Mouse (Mus musculus) left cerebral cortex, postnatal 25 days (tissue): ENCODE measurements at regions not wholly inside any gene's neighbourhood (a gene's known extent, or its start where the extent isn't known, plus 50 kb on each side); places are given as distances from the start of the nearest gene placed in this dataset.
A peak's percentile ranks its signal among the peaks of the same experiment; 100 is the strongest.

Source experiments
- DNase-seq, 2 experiments: peaks; one replicate each; pipeline ENCODE4 v3.0.0; 2022; ENCODE audit warnings: low spot score in 2 of 2, mixed read lengths in 1 of 2
- intact Hi-C: fragments of 180-260 bp; cut with DNase I; formaldehyde crosslinking; loops from one replicate; pipeline ENCODE4 v1.15.1; 2025

DNA sequence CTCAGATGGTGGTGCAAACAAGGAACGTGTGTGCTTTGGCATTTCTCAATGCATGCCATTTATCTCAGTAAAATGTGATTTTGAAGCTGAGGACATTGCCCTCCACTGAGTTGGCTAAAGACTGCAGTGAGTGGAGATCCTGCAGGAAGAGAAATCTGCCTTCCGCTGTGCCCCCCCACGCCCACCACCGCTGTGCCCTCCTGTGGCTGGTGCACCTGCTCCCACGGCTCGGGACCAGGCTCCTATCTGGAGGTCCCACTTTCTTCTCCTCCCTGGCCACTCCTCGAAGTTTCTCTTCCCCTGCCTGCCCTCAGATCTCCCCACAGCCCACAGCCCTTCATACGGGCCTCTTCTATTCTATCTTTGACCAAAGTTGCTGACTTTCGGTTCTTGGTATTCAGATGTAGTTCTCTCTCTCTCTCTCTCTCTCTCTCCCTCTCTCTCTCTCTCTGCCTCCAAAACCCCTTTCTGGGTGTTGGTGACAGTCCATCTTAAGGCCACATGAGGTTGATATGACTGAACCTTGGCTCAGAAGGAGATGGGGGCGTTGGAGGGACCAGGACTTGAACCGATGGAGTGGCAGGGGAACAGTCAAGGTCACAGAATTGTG is 139.2 kb downstream of the Cdc5l start:
- intact Hi-C loops: no loop called here
- DNase-seq: no peak

DNA sequence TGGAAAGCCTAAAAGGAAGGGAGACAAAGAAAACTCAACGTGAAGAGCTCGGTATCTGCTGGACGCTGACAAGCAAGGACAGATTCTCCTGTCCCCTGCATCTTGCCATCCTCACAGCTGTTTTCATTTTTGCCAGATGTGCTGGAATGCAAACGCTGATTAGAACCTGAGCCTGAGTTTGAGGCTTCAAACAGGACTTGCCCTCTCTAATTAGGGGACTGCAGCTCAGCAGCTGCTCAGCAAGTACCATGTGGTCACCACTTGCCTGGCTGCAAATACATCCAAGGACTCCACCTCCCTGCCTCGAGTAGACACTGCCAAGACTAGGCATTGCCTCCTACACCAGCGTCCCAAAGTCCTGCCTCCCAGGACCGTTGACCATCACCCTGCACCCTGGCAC is 140.7 kb downstream of the Cdc5l start:
- intact Hi-C loops: no loop called here
- DNase-seq: no peak

DNA sequence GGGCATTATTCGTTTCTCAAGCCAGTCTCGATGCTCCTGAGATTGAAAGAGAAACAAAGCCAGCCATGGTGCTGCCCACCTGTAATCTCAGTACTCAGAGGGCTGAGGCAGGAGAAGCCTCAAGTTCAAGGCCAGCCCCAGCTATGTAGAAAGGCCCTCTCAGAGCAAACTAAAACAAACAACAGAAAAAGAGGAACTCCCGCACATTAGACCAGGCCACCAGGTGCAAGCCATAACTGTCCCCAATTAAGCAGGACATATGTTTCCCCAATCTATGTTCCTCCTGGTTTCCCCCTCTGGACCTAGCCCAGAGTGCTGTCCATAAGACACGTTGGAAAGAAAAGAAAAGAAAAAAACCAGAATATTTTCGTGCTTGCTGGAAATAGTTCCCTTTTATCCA is 142.5 kb downstream of the Cdc5l start:
- intact Hi-C loops: no loop called here
- no peak for DNase-seq

DNA sequence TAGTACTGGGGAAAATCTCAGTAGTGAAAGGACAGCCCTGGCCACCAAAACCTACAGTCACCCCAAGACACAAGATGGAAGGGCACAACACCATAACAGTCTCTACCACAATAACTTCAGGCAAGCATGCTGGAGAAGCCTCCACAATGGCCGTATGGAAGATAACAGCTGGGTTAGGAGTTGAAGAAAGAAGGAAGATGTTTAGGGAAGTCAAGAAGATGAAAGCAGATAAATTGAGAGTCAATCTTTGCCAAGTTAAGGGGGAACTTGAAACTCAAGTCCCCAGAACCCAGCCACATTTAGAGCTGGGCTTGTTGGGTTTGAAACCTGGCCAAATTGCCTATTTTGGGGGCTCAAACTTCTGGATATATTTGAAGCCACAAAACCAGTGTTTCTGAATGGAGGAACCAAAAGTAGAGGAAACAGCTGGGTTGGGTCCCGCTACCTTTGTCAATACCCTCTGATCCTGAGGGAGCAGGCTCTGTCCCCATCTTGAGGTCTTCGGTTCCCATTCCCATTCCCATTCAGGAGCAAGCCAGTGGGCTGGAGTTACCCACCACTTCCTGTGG is 147.8 kb downstream of the Cdc5l start:
- intact Hi-C loops: no loop called here
- DNase-seq: no peak

DNA sequence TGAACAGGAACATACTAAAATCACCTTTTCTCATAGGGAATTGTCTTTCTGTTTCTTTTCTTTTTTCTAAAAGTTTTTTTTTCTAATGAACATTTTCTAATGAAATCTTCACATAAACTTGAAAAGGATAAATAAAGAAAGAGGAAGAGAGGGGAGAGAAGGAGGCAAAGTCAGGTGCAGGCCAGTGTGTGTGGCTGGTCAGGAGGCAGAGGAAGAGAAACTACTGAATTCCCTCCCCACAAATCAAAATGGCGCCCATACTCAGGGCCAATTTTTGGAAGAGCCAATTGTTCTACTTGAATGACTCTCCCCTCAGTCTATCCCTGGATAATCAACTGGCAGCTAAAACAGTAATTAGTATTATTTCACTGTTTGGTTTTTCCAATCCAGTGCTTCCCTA is 152.0 kb downstream of the Cdc5l start:
- intact Hi-C loops: no loop called here
- DNase-seq: no peak

DNA sequence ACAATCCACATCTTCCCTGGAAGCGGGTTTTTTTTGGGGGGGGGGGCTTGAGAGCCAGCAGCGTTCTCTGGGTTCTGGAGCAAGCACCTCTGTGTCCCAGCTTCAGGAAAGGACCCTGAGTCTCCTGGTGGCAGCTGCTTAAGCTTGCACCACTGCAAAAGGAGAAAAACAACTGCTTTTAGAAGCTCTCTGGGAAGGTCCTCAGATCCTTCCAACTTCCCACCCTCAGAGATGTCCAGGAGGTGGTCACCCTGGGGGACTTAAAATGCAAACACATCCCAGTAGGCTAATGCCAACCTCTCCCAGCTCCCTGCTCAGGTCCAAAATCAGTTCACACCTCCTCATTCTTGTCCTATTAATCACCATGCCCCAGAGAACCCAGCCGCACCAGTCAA is 153.7 kb downstream of the Cdc5l start:
- no peak for DNase-seq
- intact Hi-C loops: no loop called here

DNA sequence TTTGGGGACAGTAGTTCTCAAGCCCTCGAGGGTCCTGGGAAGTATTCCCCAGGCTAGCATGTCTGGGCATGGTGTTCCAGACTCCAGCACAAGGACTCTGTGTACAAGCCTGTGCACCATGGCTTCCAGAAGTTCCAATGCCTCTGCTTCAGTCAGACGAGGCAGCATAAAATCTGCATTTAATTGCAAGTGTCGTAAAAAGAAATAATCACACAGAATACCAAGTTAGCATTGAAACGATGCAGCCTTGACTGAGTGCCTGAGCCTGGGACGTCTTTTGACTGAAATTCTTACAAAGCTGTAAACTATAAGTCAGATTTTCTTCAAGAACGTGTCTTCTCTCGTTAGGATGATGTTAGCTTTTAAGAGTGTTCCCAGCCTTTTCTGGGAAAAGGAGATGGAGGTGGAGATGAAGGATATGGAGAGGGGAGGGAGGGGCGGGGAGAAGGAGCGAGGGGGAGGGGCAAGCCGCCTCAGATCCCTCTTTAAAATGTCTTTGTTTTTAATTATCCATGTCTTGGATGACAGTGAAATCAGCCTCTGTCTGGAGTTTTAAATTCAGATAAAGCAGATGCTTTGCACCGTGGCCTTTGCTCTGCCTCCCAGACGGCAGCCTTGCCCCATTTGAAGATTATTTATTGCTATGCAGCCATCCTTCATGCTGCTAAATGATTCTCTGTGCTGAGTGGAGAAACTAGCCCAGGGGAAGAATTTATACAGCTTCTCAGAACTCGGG is 154.3 kb downstream of the Cdc5l start:
- peak in 1 of 2 experiments; percentile 8 for DNase-seq
- intact Hi-C loops: no loop called here

DNA sequence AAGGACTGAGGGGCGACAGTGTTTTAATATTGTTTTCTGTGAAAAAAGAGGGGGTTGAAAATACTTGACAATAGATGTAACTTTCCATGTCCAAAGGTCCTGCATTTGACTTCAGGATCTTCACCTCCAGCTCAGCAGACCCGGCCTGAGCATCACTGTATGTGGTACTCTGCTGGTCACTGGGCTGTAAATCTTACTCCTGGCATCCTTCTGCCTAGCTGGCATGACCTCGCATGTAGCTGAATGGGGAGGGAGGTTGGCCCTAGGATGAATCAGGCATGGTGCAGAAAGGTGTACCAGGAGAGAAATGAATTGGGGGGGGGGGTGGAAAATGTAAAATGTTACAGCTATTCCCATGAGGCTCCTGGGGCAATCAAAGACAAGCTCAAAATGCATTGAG is 156.0 kb downstream of the Cdc5l start:
- no peak for DNase-seq
- intact Hi-C loops: no loop called here

DNA sequence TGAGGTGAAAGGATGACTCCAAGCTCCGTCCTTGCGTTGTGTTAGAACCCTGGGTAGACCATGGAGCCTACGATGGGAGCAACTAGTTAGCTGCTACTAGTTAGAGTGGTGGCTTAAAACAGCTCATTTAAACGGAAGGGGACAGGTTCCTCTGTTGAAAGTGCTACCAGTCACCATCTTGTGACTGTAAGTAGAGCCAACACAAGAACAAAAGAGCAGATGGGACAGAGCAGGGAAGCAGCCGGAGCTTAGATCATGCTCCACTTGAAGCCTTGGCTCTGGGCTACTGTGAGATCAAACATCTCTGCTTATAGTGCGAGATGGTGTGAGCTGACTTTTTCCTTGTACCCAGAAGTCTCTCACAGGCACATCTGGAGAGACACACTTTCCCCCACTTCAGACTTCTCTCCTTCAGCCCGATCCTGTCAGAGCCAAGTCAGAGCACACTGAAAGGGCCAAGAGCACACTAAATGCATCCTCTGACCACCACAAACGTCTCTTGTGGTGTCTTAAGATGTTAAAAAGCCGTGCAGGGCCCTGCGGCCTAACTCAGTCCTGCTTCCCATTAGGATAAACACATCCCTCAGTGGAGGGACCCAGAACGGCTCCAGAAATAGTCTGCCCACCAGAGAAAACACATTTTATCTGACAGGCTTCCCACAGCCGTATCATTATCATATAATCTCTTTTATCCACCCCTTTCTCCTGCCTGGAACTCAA is 156.7 kb downstream of the Cdc5l start:
- no peak for DNase-seq
- intact Hi-C loops: no loop called here

DNA sequence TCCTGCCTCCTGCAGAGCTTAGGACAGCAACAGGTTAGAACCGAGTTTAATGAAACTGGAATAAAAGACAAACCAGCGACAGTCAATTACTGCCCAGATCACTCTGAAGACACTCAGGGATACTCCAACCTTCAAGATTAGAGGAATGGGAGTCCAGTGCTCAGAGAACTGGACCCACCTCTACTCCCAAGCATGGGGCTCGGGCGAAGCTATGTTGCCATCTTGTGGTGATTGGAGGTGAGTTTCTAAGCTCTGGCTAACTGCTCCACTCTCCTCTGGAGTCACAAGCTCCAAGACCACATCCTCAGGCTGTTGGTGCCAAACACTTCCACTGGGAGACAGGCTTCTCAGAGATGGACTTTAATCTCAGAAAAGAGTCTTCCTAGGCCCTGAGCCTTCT is 158.6 kb downstream of the Cdc5l start:
- intact Hi-C loops: no loop called here
- no peak for DNase-seq

DNA sequence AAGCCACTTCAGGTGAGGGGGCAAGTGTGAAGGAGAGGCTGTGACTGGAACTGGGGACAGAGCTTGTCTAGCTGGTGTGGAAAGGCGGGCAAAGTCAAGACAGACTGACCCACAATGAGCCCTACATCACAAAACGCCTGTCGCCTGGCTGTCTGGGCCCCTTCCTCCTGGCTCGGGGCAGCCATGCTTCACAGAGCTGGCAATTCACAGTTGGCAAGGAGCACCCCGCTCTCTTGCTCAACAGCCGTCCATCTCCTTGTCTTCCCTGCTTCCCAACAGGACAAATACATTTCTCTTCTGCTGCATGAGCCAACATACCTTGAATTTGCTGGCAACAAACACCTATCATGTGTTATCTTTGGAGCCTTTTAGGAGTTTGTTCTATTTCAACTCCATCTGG is 166.8 kb downstream of the Cdc5l start:
- intact Hi-C loops: no loop called here
- peak in 1 of 2 experiments; percentile 13 for DNase-seq

DNA sequence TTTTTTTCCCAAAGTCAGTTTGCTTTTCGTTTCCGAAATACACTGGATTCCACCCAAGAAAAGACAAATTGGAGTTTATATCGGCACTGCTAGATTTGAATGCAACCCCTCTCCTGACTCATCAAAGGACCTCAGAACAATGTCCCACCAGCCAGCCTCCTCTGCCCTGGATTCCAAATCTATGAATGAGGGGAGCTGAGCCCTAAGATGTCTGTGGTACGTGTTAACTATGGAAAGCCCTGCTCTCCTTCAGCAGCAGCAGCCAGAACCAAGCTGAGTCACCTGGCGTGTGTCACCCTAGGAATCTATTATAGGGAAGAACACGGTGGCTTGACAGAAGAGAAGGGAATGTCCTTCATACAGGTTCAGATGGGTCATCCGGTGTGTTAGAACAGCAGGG is 167.9 kb downstream of the Cdc5l start:
- intact Hi-C loops: no loop called here
- DNase-seq: peak in 1 of 2 experiments; percentile 39

DNA sequence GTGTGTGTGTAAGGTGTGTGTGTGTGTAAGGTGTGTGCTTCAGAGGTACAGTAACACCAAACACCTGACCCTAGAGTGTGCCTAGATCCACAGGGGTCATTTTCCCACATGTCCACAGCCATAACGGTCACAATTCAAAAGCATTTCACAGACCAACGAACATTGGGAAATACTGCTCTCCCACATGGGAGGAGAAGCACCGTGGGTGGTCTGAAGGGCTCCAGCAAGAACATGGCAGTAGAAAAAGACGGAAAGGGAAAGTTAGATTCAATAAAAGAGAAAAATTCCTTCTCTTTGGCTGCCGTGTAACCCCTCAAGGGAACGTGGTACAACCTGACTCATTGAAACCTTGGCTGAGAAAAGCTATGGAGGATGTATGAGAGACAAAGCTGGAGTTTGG is 169.1 kb downstream of the Cdc5l start:
- intact Hi-C loops: no loop called here
- no peak for DNase-seq

DNA sequence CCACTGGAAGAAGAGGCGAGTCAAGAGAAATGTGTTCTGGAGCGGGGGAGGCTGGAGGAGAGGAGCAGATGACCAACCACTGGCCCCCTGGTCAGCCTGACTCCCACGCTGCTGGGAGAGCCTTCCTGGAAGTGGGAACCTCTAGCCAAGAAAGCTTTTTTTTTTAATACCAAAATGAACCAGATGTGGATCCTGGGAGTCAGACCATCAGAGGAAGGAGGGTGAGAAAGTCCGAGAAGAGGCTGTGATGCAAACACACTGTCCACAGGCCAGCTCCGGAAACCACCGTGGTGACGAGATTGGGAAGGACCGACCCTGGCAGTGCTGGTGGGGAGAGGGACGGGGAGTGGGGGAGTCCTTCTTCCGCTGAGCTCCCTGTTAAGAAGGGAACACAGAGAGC is 173.1 kb downstream of the Cdc5l start:
- DNase-seq: no peak
- intact Hi-C loops: no loop called here

DNA sequence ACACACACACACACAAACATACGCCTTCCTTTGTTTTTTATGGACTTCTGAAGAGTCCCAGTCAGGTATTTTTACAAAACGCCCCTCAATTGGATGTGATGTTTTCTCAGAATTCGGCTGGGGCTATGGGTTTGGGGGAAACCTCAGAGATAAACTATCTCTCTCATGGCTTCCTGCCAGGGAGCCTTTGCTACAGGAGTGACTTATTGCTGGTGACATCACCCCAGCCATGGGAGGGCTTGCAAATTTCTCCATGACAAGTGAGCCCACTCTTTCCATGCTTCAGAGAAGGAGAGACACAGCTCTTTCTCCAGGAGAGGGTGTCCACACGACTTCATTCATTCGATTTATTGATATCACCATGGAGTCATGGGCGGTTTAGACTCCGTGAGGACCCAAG is 175.5 kb downstream of the Cdc5l start:
- intact Hi-C loops: no loop called here
- no peak for DNase-seq

DNA sequence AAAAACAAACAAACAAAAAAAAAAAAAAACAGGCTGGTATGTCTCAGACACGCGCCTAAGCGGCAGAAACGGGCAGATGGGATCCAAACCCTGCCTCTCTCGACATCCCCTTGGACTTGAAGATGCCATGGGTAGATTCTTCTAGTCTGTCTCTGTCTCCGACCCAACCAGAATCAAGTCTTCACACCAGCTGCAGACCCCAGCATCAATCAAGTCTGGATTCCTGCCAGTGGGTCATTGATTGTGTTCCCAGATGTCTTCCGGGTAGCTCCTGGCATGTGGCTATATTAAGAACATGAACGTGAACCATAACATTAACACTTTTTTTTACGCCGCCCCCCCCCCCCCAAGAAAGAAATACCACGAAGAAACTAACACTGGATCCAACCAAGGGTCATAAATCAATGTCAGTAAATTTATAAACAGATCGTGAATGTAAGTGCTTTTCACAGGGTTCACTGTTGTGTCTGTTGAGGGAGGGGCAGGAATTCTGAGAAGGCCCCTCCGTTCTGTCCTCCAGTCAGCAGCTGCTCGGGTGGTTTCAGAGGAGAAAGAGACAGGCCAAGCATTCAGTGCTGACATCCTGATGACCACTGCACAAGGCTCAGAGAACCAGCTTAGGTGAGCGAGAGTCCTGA is 180.8 kb downstream of the Cdc5l start:
- intact Hi-C loops: loop anchor here (5.0 kb wide), 3 partner anchors 515 to 990 kb away; no protein-coding TSS in a partner anchor

DNA sequence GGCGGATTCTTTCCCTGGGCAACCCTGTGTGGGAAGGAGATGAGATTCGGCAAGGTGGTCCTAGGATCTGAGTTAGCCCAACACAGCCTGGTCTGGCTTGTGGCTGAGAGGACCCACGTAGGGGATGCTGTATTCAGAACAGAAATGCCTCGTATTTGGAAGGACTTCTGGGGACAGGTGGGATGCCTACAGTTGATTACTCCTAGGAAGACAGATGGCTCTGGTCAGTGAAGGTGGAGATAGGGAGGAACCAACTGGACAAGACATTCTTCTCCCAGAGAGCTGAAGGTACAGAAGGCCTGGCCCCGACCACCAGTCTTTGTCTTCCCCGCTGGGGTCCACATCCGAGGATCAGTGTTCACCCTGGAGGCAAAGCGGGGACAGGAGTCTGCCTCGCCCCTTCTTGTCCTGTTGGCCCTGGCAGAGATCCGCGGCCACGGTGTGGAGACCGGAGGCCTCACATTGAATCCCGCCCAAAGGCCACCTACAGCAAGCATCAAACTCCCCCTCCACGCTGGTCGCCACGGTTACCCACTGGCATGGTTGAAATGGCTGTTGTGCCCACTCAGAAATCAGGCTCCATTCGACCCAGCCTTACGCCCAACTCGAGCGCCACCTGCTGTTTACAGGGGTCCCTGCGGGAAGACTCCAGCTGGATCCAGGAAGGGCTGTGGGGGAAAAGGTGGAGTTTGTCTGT is 182.4 kb downstream of the Cdc5l start:
- DNase-seq: peak; percentile 71 to 78
- intact Hi-C loops: loop anchor here (5.0 kb wide), 3 partner anchors 514 to 989 kb away; no protein-coding TSS in a partner anchor

More for the DNA sequence above, 180.8 kb downstream of the Cdc5l start:
- DNase-seq: no peak

DNA sequence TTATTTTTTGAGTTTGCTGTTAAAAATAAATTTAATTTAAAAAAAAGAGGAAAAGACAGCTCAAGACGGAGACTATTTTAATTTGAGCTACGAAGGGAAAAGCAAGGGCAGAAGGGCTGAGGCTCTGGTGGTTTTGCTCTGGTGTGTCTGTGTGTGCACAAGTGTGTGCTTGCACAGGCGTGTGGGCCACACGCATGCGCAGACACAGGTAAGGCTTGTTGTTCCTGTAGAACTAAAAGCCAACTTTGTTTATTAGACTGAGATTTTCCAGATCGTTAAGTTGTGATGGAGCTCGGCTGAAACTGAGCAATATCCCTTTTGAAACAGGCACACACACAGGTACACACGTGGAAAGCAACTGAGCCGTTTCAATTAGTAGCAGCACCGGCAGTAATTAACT is 183.1 kb downstream of the Cdc5l start:
- DNase-seq: no peak
- intact Hi-C loops: loop anchor here (5.0 kb wide), 3 partner anchors 513 to 988 kb away; no protein-coding TSS in a partner anchor
